Mouse (Mus musculus) brain, embryonic 14.5 days (tissue): ENCODE results near the gene Ilf3.

Experiments
- CTCF ChIP-seq: fragments of 200-500 bp; IDR thresholded peaks from 2 replicates; pipeline ENCODE4 v1.5.1; 2012; ENCODE audit warnings: inconsistent platforms, mild to moderate bottlenecking, moderate library complexity, borderline replicate concordance; ENCODE audit not compliant: insufficient read depth, insufficient read length; ENCODE audit errors: extremely low read depth
- POLR2A ChIP-seq: fragments of 200-500 bp; IDR thresholded peaks from 2 replicates; pipeline ENCODE4 v1.6.1; 2012; ENCODE audit warnings: mild to moderate bottlenecking, inconsistent platforms, borderline replicate concordance; ENCODE audit not compliant: poor library complexity, insufficient read depth, insufficient read length, severe bottlenecking; ENCODE audit errors: extremely low read depth

- no peak for TF ChIP-seq CTCF
- no peak for TF ChIP-seq POLR2A
Observed at GRCm38 (mm10) chr9:21351178-21351577, 16.5 kb upstream of the Ilf3 start.
